Mouse (Mus musculus): ENCODE data around the gene Shank2. TPM values are rescaled to one million over a fixed set of nuclear protein-coding genes. Genes with fewer than 3 reads are reported as not detected.

The Shank2 gene
- total and polyA plus RNA-seq, 3 experiments: not detected

DNA sequence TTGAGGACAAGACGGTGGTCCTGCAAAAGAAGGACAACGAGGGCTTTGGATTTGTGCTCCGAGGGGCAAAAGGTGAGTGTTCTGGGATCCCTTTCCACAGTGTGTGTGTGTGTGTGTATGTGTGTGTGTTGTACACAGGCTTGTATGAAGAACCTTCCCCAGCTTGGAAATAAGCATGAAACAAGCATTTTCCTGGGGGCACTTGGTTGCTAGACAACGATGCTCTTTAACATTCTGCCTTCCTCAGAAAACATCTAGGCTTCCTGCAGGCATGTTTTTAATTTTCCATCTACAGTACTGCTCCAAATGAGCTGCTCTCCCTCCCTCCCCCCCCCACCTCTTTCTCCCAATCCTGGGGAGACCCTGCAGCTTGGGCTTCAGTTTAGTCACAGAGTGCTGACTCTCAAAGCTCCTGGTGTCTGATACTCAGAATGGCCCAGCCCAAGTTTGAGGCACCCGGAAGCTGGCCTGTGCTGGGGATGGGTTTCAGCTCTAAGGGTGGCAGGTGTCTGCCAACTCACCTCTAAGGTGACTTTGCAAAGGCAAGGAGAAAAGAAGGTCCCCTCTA lies 283.4 kb downstream of the Shank2 start:
- in situ Hi-C loops (cut with MboI; ENCODE audit: low pct_ligation_motif_present, low pct_unique_long_range_greater_than_20kb, low sequenced_read_pairs): no loop called here
- dilution Hi-C loops (cut with MboI; ENCODE audit: extremely low pct_ligation_motif_present, extremely low pct_unique_long_range_greater_than_20kb, low sequenced_read_pairs): no loop called here
- DNase-seq (ENCODE audit: extremely low read depth): no peak

DNA sequence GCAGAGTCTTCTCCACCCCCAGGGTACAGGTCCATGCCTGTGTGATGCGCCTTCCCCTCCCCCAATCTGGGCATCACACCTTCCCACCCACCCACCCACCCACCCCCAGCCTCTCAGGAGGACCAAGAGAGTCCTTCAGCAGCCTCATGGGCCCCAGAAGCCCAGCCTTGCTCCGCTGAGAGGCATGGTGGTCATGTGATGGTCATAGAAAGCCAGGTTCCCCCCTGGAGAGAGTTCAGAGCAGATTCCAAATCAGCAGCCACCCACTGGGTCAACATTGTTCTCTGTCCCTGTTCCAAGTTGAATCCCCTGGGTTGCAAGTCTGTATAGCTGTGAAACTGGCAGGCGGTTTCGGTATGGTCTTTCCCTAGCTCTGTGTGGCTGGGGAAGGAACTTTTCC lies 284.2 kb downstream of the Shank2 start:
- TF ChIP-seq HCFC1 (IDR thresholded peaks at IDR 0.05; ENCODE audit: low read depth, low read length) (no peak), SMC3 (IDR thresholded peaks at IDR 0.05; ENCODE audit: low read depth, low read length) (no peak), ETS1 (conservative IDR thresholded peaks at IDR 0.05; ENCODE audit: low read depth, low read length) (no peak)
- in situ Hi-C loops (cut with MboI; ENCODE audit: low pct_ligation_motif_present, low pct_unique_long_range_greater_than_20kb, low sequenced_read_pairs): no loop called here
- Histone ChIP-seq H3K36me3 (replicated peaks in 1 of 2; ENCODE audit: control insufficient read depth in 1 of 2, insufficient read depth in 1 of 2, low read length in 1 of 2) (no peaks in the 10 kb centered on the region), H3K79me2 (replicated peaks; ENCODE audit: control insufficient read depth, extremely low read depth, insufficient read depth, poor library complexity, severe bottlenecking) (no peaks in the 10 kb centered on the region), H3K9ac (ENCODE audit: insufficient read depth, low read depth) (no peak overlapping the region), H3K27me3 (replicated peaks) (peaks cover 83% of the 10 kb centered on the region), H3K9me3 (replicated peaks; ENCODE audit: low read length) (no peaks in the 10 kb centered on the region), H3K4me2 (ENCODE audit: insufficient read depth, low read depth, poor library complexity, severe bottlenecking) (no peak overlapping the region), H3K27ac (ENCODE audit: insufficient read depth, low read depth) (no peak overlapping the region), H3K4me1 (ENCODE audit: control insufficient read depth in 1 of 2, insufficient read depth in 2 of 2) (no peaks in the 10 kb centered on the region), H3K4me3 (replicated peaks in 1 of 3; ENCODE audit: low read depth in 2 of 3, low read length in 2 of 3, poor library complexity in 1 of 3) (no peak overlapping the region)
- DNase-seq (ENCODE audit: extremely low read depth): no peak
- dilution Hi-C loops (cut with MboI; ENCODE audit: extremely low pct_ligation_motif_present, extremely low pct_unique_long_range_greater_than_20kb, low sequenced_read_pairs): no loop called here

More for the DNA sequence above, 283.4 kb downstream of the Shank2 start:
- H3K27ac ChIP-seq (ENCODE audit: insufficient read depth, low read depth): no peak overlapping the region
- H3K4me1 ChIP-seq (ENCODE audit: control insufficient read depth in 1 of 2, insufficient read depth in 2 of 2): no peaks in the 10 kb centered on the region
- no peaks in the 10 kb centered on the region for H3K79me2 ChIP-seq (replicated peaks; ENCODE audit: control insufficient read depth, extremely low read depth, insufficient read depth, poor library complexity, severe bottlenecking)
- H3K4me3 ChIP-seq (replicated peaks in 1 of 3; ENCODE audit: low read depth in 2 of 3, low read length in 2 of 3, poor library complexity in 1 of 3): no peak overlapping the region
- no peak for TF ChIP-seq E2F4 (IDR thresholded peaks at IDR 0.05; ENCODE audit: insufficient replicate concordance, low read depth, low read length)
- no peak for TF ChIP-seq GABPA (IDR thresholded peaks at IDR 0.05; ENCODE audit: insufficient replicate concordance, low read depth, low read length)
- TF ChIP-seq SMC3 (IDR thresholded peaks at IDR 0.05; ENCODE audit: low read depth, low read length): no peak
- TF ChIP-seq ZC3H11A (IDR thresholded peaks at IDR 0.05; ENCODE audit: low read depth, low read length): no peak
- no peak for TF ChIP-seq SIN3A (IDR thresholded peaks at IDR 0.05; ENCODE audit: low read length)
- TF ChIP-seq POLR2A (IDR thresholded peaks at IDR 0.05; ENCODE audit: low read depth, low read length): no peak
- TF ChIP-seq EP300 (IDR thresholded peaks at IDR 0.05; ENCODE audit: low read length): no peak
- no peak for TF ChIP-seq MAZ (IDR thresholded peaks at IDR 0.05; ENCODE audit: low read depth, low read length)
- no peak for TF ChIP-seq MAX (IDR thresholded peaks at IDR 0.05; ENCODE audit: low read length)
- TF ChIP-seq JUND (conservative IDR thresholded peaks at IDR 0.05; ENCODE audit: low read depth, low read length): no peak
- no peak for TF ChIP-seq POLR2AphosphoS2 (IDR thresholded peaks at IDR 0.05; ENCODE audit: low read depth, low read length)
- no peak for TF ChIP-seq ZKSCAN1 (IDR thresholded peaks at IDR 0.05; ENCODE audit: borderline replicate concordance, low read depth, low read length)
- TF ChIP-seq RAD21 (IDR thresholded peaks at IDR 0.05; ENCODE audit: low read depth, low read length): no peak
- peaks cover 84% of the 10 kb centered on the region for H3K27me3 ChIP-seq (replicated peaks)
- H3K4me2 ChIP-seq (ENCODE audit: insufficient read depth, low read depth, poor library complexity, severe bottlenecking): no peak overlapping the region
- no peaks in the 10 kb centered on the region for H3K36me3 ChIP-seq (replicated peaks in 1 of 2; ENCODE audit: control insufficient read depth in 1 of 2, insufficient read depth in 1 of 2, low read length in 1 of 2)
- H3K9me3 ChIP-seq (replicated peaks; ENCODE audit: low read length): no peaks in the 10 kb centered on the region
- H3K9ac ChIP-seq (ENCODE audit: insufficient read depth, low read depth): no peak overlapping the region
